Mouse (Mus musculus): ENCODE data around the gene Ccer2.

DNA sequence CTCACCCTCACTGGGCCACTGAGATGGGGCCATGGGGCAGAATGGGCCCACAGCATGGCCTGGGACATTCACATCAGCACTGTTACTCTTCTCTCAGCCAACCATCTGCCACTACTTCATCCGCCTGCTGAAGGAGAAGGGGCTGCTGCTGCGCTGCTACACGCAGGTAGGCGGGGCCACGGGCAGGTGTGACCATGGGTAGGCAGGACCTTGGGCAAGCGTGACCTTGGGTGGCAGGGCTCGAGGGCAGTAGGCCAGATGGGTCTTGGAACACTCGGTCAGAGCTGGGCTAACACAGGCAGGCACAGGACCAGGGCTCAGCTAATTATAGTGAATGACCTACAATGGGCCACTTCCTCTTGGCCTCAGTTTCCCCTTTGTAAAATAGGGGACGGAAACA is 22.9 kb downstream of the Ccer2 start:
- TF ChIP-seq CTCF (IDR thresholded peaks at IDR 0.05; ENCODE audit: control insufficient read depth, insufficient read depth, insufficient read length) = no peak
- TF ChIP-seq CEBPB (IDR thresholded peaks at IDR 0.05; ENCODE audit: low read depth) = no peak
- TF ChIP-seq MYOG (IDR thresholded peaks at IDR 0.05; ENCODE audit: control insufficient read depth, extremely low read depth, insufficient read length) = no peak
- TF ChIP-seq FOSL1 (IDR thresholded peaks at IDR 0.05; ENCODE audit: insufficient read depth, low read length, poor library complexity, severe bottlenecking) = no peak
